Mouse (Mus musculus) forebrain, embryonic 14.5 days (tissue): ENCODE measurements around the gene Bub3. TPM values are rescaled to one million over a fixed set of nuclear protein-coding genes. Genes with fewer than 3 reads are reported as not detected.

ENCODE experiments used
- polyA plus RNA-seq: library from polyadenylated mRNA; unstranded; fragments of >200 nt; fragmentation: Nextera tagmentation; extraction: Ambion mirVana; gene quantifications from 2 replicates; pipeline ENCODE4 v1.2.1, GENCODE M21; 2014

Gene Bub3
- polyA plus RNA-seq, 1 experiment from 2014 or later, result 237 TPM

Other genes with a start within 250 kb of the Bub3 start
- not detected in 2 replicates for gene Cuzd1, start 237.9 kb upstream of the Bub3 start, polyA plus RNA-seq
- not detected in 2 replicates for gene Fam24b, start 230.7 kb upstream of the Bub3 start, polyA plus RNA-seq
- gene Fam24a, start 226.4 kb upstream of the Bub3 start, polyA plus RNA-seq, result not detected in 2 replicates
- 25.1 and 27.1 TPM in 2 replicates for gene 2310057M21Rik, start 197.5 kb upstream of the Bub3 start, polyA plus RNA-seq
- gene Pstk, start 189.1 kb upstream of the Bub3 start, polyA plus RNA-seq, result 33.1 and 33.9 TPM in 2 replicates
- gene Ikzf5, start 149.7 kb upstream of the Bub3 start, polyA plus RNA-seq, result 21.9 and 23.8 TPM in 2 replicates
- gene Acadsb, start 149.6 kb upstream of the Bub3 start, polyA plus RNA-seq, result 98.6 and 130 TPM in 2 replicates
- gene Hmx3, start 17.4 kb upstream of the Bub3 start, polyA plus RNA-seq, result 0.49 and 0.51 TPM in 2 replicates
- 0.64 and 1.1 TPM in 2 replicates for gene Hmx2, start 11.4 kb upstream of the Bub3 start, polyA plus RNA-seq